Mouse (Mus musculus) ES-Bruce4 (cell line): ENCODE data around the gene Abhd14a. TPM values are rescaled to one million over a fixed set of nuclear protein-coding genes. Genes with fewer than 3 reads are reported as not detected.
A peak's percentile ranks its signal among the peaks of the same experiment; 100 is the strongest.

Experiments
- H3K27ac ChIP-seq: 2 replicates; pipeline ENCODE4 v1.5.1; 2012; ENCODE audit warnings: low read length, inconsistent platforms; ENCODE audit not compliant: insufficient read depth
- H3K27me3 ChIP-seq: 2 replicates; pipeline ENCODE4 v1.6.1; 2012; ENCODE audit warnings: mild to moderate bottlenecking, low read length, inconsistent platforms; ENCODE audit not compliant: control insufficient read depth, poor library complexity, insufficient read depth, severe bottlenecking
- H3K36me3 ChIP-seq: 2 replicates; pipeline ENCODE4 v1.6.1; 2012; ENCODE audit warnings: inconsistent platforms, mild to moderate bottlenecking, low read length, moderate library complexity; ENCODE audit not compliant: control insufficient read depth, poor library complexity, insufficient read depth, severe bottlenecking
- H3K4me1 ChIP-seq: one replicate; pipeline ENCODE4 v1.8.1; 2011; ENCODE audit warnings: low read length; ENCODE audit not compliant: control insufficient read depth, insufficient read depth
- H3K4me3 ChIP-seq: 2 replicates; pipeline ENCODE4 v1.5.1; 2011; ENCODE audit warnings: low read depth, mild to moderate bottlenecking, low read length
- H3K9ac ChIP-seq: 2 replicates; pipeline ENCODE4 v1.6.1; 2012; ENCODE audit warnings: low read depth, mild to moderate bottlenecking, inconsistent platforms; ENCODE audit not compliant: poor library complexity, severe bottlenecking
- H3K9me3 ChIP-seq: replicated peaks from 2 replicates; pipeline ENCODE4 v1.6.1; 2012; ENCODE audit warnings: mild to moderate bottlenecking, low read length, inconsistent platforms; ENCODE audit not compliant: control insufficient read depth, poor library complexity, insufficient read depth, severe bottlenecking
- CTCF ChIP-seq: IDR thresholded peaks from one replicate; pipeline ENCODE4 v1.8.1; 2011; ENCODE audit warnings: low read depth, low read length
- EP300 ChIP-seq: IDR thresholded peaks from 2 replicates; pipeline ENCODE4 v1.6.1; 2011; ENCODE audit warnings: low read depth, low read length; ENCODE audit not compliant: insufficient read depth
- POLR2A ChIP-seq: IDR thresholded peaks from one replicate; pipeline ENCODE4 v1.8.1; 2011; ENCODE audit warnings: low read length; ENCODE audit not compliant: insufficient read depth
- polyA plus RNA-seq: library from polyadenylated mRNA; stranded (reverse); fragments of >200 nt; gene quantifications from 2 replicates; pipeline ENCODE4 v1.2.4, GENCODE M21; 2011; ENCODE audit warnings: low read depth; ENCODE audit not compliant: missing spikeins, insufficient read depth, insufficient read length

The Abhd14a gene
- polyA plus RNA-seq, 1 experiment = 35.5 TPM

- H3K36me3 ChIP-seq = peaks cover 8% of the 10 kb centered on the region
- H3K9me3 ChIP-seq = no peaks in the 10 kb centered on the region
- no peaks in the 10 kb centered on the region for H3K27me3 ChIP-seq
- H3K4me3 ChIP-seq = no peak overlapping the region
- H3K27ac ChIP-seq = no peak overlapping the region
- H3K4me1 ChIP-seq = peaks cover 3% of the 10 kb centered on the region
- no peak for TF ChIP-seq POLR2A
- no peak for TF ChIP-seq EP300
- TF ChIP-seq CTCF = no peak
- no peak overlapping the region for H3K9ac ChIP-seq
These were observed 34.2 kb upstream of the Abhd14a start for GRCm38 (mm10) chr9:106481676-106482075.

GRCm38 (mm10) chr9:106481075-106481474 is 33.6 kb upstream of the Abhd14a start:
- peaks cover 8% of the 10 kb centered on the region for H3K36me3 ChIP-seq
- TF ChIP-seq CTCF (no peak), POLR2A (no peak), EP300 (no peak)
- H3K27me3 ChIP-seq = no peaks in the 10 kb centered on the region
- peaks cover 3% of the 10 kb centered on the region for H3K4me1 ChIP-seq
- H3K4me3 ChIP-seq = no peak overlapping the region
- no peak overlapping the region for H3K27ac ChIP-seq
- H3K9ac ChIP-seq = no peak overlapping the region
- no peaks in the 10 kb centered on the region for H3K9me3 ChIP-seq

GRCm38 (mm10) chr9:106480541-106480940 is 33.1 kb upstream of the Abhd14a start:
- TF ChIP-seq CTCF (no peak), EP300 (no peak), POLR2A (no peak)
- no peak overlapping the region for H3K9ac ChIP-seq
- peaks cover 8% of the 10 kb centered on the region for H3K36me3 ChIP-seq
- H3K4me1 ChIP-seq = peaks cover 3% of the 10 kb centered on the region
- no peaks in the 10 kb centered on the region for H3K9me3 ChIP-seq
- no peaks in the 10 kb centered on the region for H3K27me3 ChIP-seq
- no peak overlapping the region for H3K27ac ChIP-seq
- H3K4me3 ChIP-seq = no peak overlapping the region

- no peak for TF ChIP-seq POLR2A
- no peak for TF ChIP-seq EP300
- no peak for TF ChIP-seq CTCF
- Histone ChIP-seq H3K9me3 (no peaks in the 10 kb centered on the region), H3K4me3 (peak overlapping the region; percentile 96), H3K4me1 (peaks cover 2% of the 10 kb centered on the region), H3K27ac (no peak overlapping the region), H3K27me3 (no peaks in the 10 kb centered on the region), H3K9ac (peak overlapping the region; percentile 86), H3K36me3 (peaks cover 8% of the 10 kb centered on the region)
These were observed 30.6 kb upstream of the Abhd14a start for GRCm38 (mm10) chr9:106478101-106478500.

- Histone ChIP-seq H3K36me3 (peaks cover 8% of the 10 kb centered on the region), H3K9me3 (no peaks in the 10 kb centered on the region), H3K27ac (no peak overlapping the region), H3K4me1 (peaks cover 2% of the 10 kb centered on the region), H3K9ac (peak overlapping the region; percentile 86), H3K27me3 (no peaks in the 10 kb centered on the region), H3K4me3 (peak overlapping the region; percentile 96)
- TF ChIP-seq EP300 (no peak), CTCF (no peak), POLR2A (no peak)
These were observed 30.2 kb upstream of the Abhd14a start for GRCm38 (mm10) chr9:106477649-106478048.

GRCm38 (mm10) chr9:106476924-106477484 is 29.5 kb upstream of the Abhd14a start, which contains the start of gene Parp3:
Parp3 (minus strand) TSS chr9:106476949.
- H3K27ac ChIP-seq = peak within 1 kb of the TSS; percentile 10; the same call in 1 of the 2 replicates
- H3K27me3 ChIP-seq = no peaks in the 10 kb centered on the region
- H3K4me1 ChIP-seq = peaks cover 2% of the 10 kb centered on the region
- H3K9ac ChIP-seq = peak within 1 kb of the TSS; percentile 86
- TF ChIP-seq POLR2A = no peak
- TF ChIP-seq CTCF = peak; percentile 93
- H3K4me3 ChIP-seq = peak within 1 kb of the TSS; percentile 96
- peaks cover 8% of the 10 kb centered on the region for H3K36me3 ChIP-seq
- H3K9me3 ChIP-seq = no peaks in the 10 kb centered on the region
